Mouse (Mus musculus): ENCODE measurements around the gene Vamp4. TPM values are rescaled to one million over a fixed set of nuclear protein-coding genes. Genes with fewer than 3 reads are reported as not detected.
A peak's percentile ranks its signal among the peaks of the same experiment; 100 is the strongest.

Vamp4 gene
- total RNA-seq, 2 experiments from 2014 or later, result 18.3 to 21.1 TPM

DNA sequence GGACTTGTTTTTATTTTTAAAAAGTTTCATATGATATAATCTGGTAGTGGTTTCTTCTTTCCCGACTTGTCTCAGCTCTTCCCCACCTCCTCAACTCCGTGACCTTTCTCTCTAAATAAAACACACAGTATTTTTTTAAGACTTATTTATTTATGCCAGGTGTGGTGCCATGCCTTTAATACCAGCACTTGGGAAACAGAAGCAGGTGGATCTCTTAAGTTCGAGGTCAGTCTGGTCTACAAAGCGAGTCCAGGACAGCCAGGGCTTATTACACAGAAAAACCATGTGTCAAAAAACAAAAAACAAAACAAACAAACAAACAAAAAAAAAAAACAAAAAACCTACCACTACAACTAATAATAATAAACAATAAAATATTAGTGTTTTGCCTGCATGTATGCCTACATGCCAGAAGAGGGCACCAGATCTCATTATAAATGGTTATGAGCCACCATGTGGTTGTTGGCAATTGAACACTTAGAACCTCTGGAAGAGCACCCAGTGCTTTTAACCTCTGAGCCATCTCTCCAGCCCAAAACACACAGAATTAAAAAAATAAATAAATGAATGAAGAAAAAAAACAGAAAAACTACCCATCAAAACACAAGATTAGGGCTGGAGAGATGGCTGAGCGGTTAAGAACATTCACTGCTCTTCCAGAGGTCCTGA is 20.6 kb upstream of the Vamp4 start:
- peak; percentile 88 for TF ChIP-seq CTCF (IDR thresholded peaks at IDR 0.05)
- intact Hi-C loops (cut with DNase I), result loop anchor here (2.0 to 10.0 kb wide), 2 partner anchors 19 to 675 kb away; partner anchors contain the start of gene Suco

DNA sequence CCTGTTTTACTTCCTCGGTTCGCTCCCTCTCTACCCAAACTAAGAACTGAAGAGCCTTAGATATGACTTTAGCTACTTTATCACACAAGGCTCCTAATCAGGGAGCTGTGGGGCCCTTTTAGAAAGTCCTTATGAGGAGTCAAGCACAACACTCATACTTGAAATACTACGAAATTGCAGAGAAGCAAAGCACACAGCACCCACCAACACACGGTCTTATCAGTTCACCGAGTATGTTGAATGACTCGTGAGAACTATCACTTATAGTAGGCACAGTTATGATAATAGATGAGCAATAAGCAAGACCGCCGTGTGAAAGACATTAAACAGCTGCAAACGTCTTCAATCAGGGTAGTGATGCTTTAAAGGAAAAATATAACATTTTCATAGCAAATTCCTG is 17.4 kb upstream of the Vamp4 start:
- intact Hi-C loops (cut with DNase I), result no loop called here
- DNase-seq, result no peak
- no peak for TF ChIP-seq CTCF (IDR thresholded peaks at IDR 0.05)
- H3K27ac ChIP-seq, result no peak overlapping the region
- H3K4me3 ChIP-seq, result no peak overlapping the region

More for the DNA sequence above, 20.6 kb upstream of the Vamp4 start:
- DNase-seq, result no peak
- Histone ChIP-seq H3K4me3 (no peak overlapping the region), H3K27ac (no peak overlapping the region; the same call in 1 of the 2 replicates)

DNA sequence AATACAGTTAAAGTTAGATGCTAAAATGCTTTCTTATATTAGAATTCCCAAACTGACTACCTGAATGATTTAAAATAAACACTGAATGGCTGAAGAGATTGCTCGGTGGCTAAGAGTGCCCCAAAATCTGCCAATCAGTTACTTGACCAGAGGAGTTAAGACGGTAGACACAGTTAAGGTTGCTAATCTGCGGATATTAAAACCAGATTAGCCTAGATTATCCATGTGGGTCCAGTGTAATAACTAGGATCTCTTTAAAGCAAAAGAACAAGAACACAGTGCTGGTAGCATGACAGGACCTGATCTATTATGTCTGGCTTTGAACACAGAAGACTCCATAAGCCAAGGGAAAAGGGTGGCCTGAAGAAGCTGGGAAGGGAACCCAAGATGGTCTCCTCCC is 16.1 kb upstream of the Vamp4 start:
- no peak for TF ChIP-seq CTCF (IDR thresholded peaks at IDR 0.05)
- no peak overlapping the region for H3K4me3 ChIP-seq
- intact Hi-C loops (cut with DNase I), result no loop called here
- DNase-seq, result no peak
- no peak overlapping the region for H3K27ac ChIP-seq

DNA sequence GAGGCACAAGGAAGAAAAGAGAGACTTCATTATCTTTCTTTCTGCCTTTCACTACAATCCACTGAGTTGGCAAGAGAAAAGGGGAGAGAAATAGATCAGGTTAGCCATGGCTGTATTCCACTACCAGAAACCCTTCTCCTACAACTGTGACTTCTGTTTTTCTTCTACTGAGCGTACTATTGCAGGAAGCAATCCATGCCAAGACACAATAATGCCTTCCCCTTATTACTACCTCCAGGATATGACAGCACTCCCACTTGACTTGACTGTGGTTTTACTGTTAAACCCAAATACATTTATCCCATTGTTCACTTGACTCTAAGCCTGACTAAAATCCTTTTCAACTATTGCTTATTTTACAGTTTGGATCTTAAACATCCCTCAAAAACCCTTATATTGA is 7.1 kb upstream of the Vamp4 start:
- DNase-seq, result no peak
- intact Hi-C loops (cut with DNase I), result no loop called here
- Histone ChIP-seq H3K4me3 (no peak overlapping the region), H3K27ac (no peak overlapping the region)
- no peak for TF ChIP-seq CTCF (IDR thresholded peaks at IDR 0.05)

DNA sequence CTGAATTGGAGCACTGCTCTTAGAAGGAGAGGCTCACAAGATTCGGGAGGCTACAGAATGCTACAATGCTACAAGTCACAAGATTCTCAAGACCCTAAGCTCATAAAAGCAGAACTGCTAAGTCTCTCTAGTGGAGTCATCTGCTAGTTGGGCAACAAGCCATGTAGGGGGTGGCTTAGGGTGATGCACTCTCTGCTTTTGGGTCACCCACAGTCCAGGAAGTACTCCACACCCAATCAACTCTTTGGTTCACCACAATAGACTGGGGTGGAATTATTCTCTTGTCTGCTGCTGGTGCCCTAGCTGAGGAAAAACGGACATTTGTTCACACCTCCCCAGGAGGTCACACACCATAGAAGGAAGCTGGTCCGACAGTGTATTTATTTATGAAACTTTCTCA is 5.3 kb upstream of the Vamp4 start:
- Histone ChIP-seq H3K4me3 (no peak overlapping the region), H3K27ac (no peak overlapping the region)
- intact Hi-C loops (cut with DNase I), result no loop called here
- peak; percentile 35 for DNase-seq
- TF ChIP-seq CTCF (IDR thresholded peaks at IDR 0.05), result no peak

DNA sequence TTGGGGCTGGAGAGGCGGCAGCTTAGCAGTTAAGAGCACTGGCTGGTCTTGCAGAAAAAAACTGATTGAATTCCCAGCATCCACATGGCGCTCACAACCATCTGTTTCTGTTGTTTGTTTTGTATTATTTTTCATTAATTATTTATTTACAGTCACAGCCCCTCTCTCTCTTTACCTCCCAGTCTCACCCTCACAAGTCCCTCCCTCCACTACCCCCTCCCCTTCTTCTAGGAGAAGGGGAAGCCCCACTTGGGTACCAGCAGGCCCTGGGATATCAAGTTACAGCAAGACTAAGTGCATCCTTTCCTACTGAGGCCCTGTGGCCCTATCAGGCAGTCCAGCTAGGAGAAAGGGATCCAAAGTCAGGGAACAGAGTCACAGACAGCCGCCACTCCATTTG is 3.0 kb upstream of the Vamp4 start:
- intact Hi-C loops (cut with DNase I), result no loop called here
- no peak for TF ChIP-seq CTCF (IDR thresholded peaks at IDR 0.05)
- no peak for DNase-seq
- no peak overlapping the region for H3K27ac ChIP-seq
- no peak overlapping the region for H3K4me3 ChIP-seq

DNA sequence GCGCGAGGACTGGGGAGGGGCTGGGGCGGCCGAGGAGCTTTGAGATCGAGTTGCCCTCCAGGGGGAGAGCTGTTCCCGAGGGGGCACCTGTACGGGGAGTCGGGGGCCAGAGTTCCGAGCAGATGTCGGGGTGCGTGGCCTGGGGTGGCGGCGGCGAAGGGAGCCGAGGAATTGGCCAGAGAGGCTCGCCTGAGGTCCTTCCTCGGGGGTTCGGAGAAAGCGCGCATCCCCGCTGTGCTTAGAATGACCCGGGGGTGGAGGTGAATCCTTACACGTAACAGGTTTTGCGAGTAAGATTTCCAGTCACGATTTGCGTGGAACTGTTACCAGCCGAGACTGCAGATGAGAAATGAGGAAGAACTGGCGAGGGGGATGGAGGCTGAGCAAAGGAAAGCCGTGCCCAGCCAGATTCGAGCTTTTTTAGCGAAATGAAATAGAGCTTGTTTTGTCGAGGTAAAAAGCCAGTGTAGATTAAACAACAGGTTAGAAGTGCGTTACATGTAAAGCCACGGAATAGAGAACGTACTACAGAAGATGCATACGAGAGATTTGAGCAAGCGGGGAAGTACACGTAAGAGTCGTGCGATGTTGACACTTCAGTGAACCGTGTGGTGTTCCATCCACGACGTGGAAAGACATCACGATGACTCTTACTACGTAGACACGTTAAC is 751 bp downstream of the Vamp4 start:
- TF ChIP-seq CTCF (IDR thresholded peaks at IDR 0.05), result no peak
- peak overlapping the region; percentile 96 for H3K27ac ChIP-seq
- intact Hi-C loops (cut with DNase I), result no loop called here
- peak overlapping the region; percentile 98 for H3K4me3 ChIP-seq
- DNase-seq, result no peak

DNA sequence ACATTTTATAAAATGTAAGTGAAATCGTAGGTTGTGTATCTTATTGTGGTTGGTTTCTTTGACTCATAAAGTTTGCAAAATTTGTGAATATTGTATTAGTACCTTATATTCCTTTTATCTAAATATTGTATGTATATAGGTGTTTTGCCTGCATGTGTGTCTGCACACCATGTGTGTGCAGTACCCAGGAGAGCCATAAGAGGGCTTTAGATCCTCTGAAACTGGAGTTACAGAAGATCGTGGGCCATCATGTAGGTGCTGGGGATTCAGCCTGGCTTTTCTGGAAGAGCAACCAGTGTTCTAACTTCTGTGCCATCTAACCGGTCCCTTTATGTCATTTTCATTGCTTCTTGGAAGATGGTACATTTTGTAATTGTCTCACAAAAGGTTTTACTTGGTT is 4.8 kb downstream of the Vamp4 start:
- intact Hi-C loops (cut with DNase I), result no loop called here
- Histone ChIP-seq H3K4me3 (no peak overlapping the region), H3K27ac (no peak overlapping the region)
- no peak for DNase-seq
- TF ChIP-seq CTCF (IDR thresholded peaks at IDR 0.05), result peak; percentile 11; the same call in 1 of the 2 replicates

DNA sequence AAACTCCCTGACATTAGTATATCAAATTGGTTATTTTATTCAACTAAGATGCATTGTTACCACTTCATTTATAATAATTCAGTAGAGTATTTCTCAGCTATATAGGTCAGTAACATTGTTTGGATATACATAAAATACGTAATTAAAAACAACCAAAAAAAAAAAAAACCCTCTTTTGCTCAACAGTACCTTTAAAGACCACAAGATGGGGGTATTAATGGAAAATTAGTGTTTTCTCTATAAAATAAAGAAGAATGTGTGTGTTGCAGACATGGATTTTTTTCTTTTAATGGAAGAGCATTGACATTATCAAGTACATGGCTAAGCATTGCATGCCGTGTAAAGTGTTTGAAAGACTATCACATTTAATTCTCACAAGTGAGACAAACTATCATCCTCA is 12.6 kb downstream of the Vamp4 start:
- DNase-seq, result no peak
- H3K27ac ChIP-seq, result no peak overlapping the region
- intact Hi-C loops (cut with DNase I), result no loop called here
- H3K4me3 ChIP-seq, result no peak overlapping the region
- TF ChIP-seq CTCF (IDR thresholded peaks at IDR 0.05), result peak; percentile 45

DNA sequence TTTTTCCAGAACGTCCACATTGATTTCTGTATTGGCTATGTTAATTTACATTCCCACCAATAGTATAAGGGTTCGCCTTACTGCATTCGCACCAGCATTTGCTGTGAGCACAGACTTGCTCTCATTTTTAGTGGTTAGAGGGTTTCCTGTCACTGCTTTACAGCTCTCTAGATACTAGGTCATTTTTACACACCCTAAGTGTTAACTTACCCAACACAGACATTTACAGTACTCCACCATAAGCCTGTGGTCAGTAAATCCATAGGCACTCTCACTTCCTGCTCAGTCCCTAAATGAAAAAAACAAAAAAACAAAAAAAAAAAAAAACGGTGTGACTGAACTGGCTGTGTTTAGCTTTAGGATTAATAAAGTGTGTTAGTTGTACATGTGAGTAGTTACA is 16.0 kb downstream of the Vamp4 start:
- H3K27ac ChIP-seq, result no peak overlapping the region
- no peak overlapping the region for H3K4me3 ChIP-seq
- intact Hi-C loops (cut with DNase I), result no loop called here
- TF ChIP-seq CTCF (IDR thresholded peaks at IDR 0.05), result no peak
- no peak for DNase-seq

DNA sequence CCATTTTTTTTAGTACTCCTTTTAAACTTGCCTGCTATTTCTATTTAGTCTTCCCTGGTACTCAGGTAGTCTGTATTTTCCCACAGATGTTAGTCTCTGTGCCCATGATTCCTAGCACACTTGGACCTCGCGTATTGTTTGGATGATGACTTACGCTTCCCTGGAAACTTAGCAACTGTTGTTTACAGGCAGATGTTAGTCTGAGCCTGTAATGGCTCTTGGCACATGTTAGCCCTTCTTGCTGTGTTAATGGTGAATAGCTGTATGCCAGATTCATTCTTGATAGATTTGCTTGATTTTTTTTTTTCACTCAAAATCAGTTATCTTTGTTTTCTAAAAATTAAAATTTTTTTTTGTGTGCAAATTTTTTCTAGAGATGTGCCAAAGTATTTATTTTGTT is 18.3 kb downstream of the Vamp4 start:
- DNase-seq, result no peak

DNA sequence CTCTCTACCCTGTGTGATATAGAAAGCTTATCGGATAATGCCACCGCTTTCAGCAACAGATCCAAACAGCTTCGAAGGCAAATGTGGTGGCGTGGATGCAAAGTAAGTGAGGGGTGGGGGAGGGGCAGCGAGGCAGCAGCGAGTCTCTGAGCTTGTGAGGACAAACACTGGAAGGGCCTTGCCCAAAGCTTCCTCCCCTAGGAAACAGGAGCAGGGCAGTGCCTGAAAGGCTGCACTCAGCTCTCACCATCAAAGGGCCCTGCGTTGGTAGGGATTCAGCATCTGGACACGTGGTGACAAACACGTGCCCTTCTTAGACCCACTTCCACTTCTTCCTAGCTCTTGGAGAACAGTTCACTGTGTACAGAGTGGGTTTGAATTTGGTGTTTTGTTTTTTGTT is 19.1 kb downstream of the Vamp4 start:
- Histone ChIP-seq H3K4me3 (no peak overlapping the region), H3K27ac (peak overlapping the region; percentile 59; the same call in 1 of the 2 replicates)
- TF ChIP-seq CTCF (IDR thresholded peaks at IDR 0.05), result no peak
- intact Hi-C loops (cut with DNase I), result no loop called here
- DNase-seq, result peak; percentile 18

More for the DNA sequence above, 18.3 kb downstream of the Vamp4 start:
- Histone ChIP-seq H3K4me3 (no peak overlapping the region), H3K27ac (peak overlapping the region; percentile 59; the same call in 1 of the 2 replicates)
- intact Hi-C loops (cut with DNase I), result no loop called here
- TF ChIP-seq CTCF (IDR thresholded peaks at IDR 0.05), result no peak

DNA sequence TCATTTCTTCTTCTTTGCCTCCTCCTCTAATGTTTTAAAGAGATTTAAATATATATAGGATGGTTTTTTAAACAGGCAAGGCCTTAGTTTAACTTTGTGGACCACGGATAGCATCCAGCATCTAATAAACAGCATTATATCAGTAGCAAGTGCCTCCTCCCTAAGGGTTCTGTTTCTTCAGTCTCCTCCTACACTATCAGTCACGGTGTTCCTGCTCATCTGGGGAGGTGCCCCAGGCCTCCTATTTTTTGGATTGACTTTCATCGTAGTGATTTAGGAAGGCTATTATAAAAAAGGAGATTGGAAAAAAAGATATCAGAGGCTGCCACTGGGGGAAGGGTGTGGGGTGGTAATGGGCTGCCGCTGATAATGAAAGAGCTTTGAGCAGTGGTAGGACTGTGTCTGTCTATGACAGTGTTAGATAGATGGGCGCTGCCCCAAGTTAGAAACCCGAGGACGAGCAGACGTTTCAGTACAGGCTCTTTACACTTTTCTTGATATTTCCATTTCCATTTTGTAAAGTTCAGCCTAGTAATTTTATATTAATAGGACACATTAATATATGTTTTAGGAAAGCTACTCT is 20.2 kb downstream of the Vamp4 start:
- no peak for TF ChIP-seq CTCF (IDR thresholded peaks at IDR 0.05)
- DNase-seq, result no peak
- Histone ChIP-seq H3K27ac (no peak overlapping the region), H3K4me3 (no peak overlapping the region)
- intact Hi-C loops (cut with DNase I), result no loop called here
